Mouse (Mus musculus): ENCODE data around the gene Mitf. TPM values are rescaled to one million over a fixed set of nuclear protein-coding genes. Genes with fewer than 3 reads are reported as not detected.

The Mitf gene
- polyA plus RNA-seq, 1 experiment from 2014 or later: 3.7 TPM

GRCm38 (mm10) chr6:97951711-97952110 is 144.9 kb downstream of the Mitf start:
- Histone ChIP-seq H3K4me1 (ENCODE audit: insufficient read depth, low read depth, low read length) (no peaks in the 10 kb centered on the region), H3K36me3 (ENCODE audit: insufficient read depth, low read length) (no peaks in the 10 kb centered on the region), H3K27me3 (replicated peaks; ENCODE audit: insufficient read depth, low read length) (no peaks in the 10 kb centered on the region), H3K4me2 (replicated peaks; ENCODE audit: low read depth, low read length) (no peak overlapping the region), H3K9me3 (ENCODE audit: low read length) (no peaks in the 10 kb centered on the region), H3K27ac (ENCODE audit: low read length) (no peak overlapping the region), H3K4me3 (ENCODE audit: low read depth, low read length) (no peak overlapping the region), H3K9ac (replicated peaks; ENCODE audit: low read depth) (no peak overlapping the region)
- ATAC-seq (no peak), DNase-seq (ENCODE audit: low spot score) (no peak)
- 68% methylated on average over 1 of the region's 1 CpGs for WGBS
- TF ChIP-seq EP300 (IDR thresholded peaks at IDR 0.05): no peak
- no peak for TF ChIP-seq CTCF (IDR thresholded peaks at IDR 0.05)

GRCm38 (mm10) chr6:97952845-97953244 is 146.0 kb downstream of the Mitf start:
- Histone ChIP-seq H3K27ac (ENCODE audit: low read length) (no peak overlapping the region), H3K36me3 (ENCODE audit: insufficient read depth, low read length) (no peaks in the 10 kb centered on the region), H3K4me3 (ENCODE audit: low read depth, low read length) (no peak overlapping the region), H3K27me3 (replicated peaks; ENCODE audit: insufficient read depth, low read length) (no peaks in the 10 kb centered on the region), H3K4me2 (replicated peaks; ENCODE audit: low read depth, low read length) (no peak overlapping the region), H3K9me3 (ENCODE audit: low read length) (no peaks in the 10 kb centered on the region), H3K4me1 (ENCODE audit: insufficient read depth, low read depth, low read length) (no peaks in the 10 kb centered on the region), H3K9ac (replicated peaks; ENCODE audit: low read depth) (no peak overlapping the region)
- DNase-seq (ENCODE audit: low spot score) (peak; percentile 88), ATAC-seq (peak; percentile 94)
- TF ChIP-seq EP300 (IDR thresholded peaks at IDR 0.05) (peak; percentile 23), CTCF (IDR thresholded peaks at IDR 0.05) (no peak)
- 56% methylated on average over 8 of the region's 8 CpGs for WGBS

GRCm38 (mm10) chr6:97956121-97956520 is 149.3 kb downstream of the Mitf start:
- no peak for ATAC-seq

GRCm38 (mm10) chr6:97956636-97957035 is 149.8 kb downstream of the Mitf start:
- H3K27ac ChIP-seq (ENCODE audit: low read length): no peak overlapping the region
- no peak overlapping the region for H3K4me2 ChIP-seq (replicated peaks; ENCODE audit: low read depth, low read length)
- no peaks in the 10 kb centered on the region for H3K9me3 ChIP-seq (ENCODE audit: low read length)
- H3K4me1 ChIP-seq (ENCODE audit: insufficient read depth, low read depth, low read length): no peaks in the 10 kb centered on the region
- TF ChIP-seq EP300 (IDR thresholded peaks at IDR 0.05): no peak
- no peak for TF ChIP-seq CTCF (IDR thresholded peaks at IDR 0.05)
- H3K9ac ChIP-seq (replicated peaks; ENCODE audit: low read depth): no peak overlapping the region
- 68% methylated on average over 10 of the region's 10 CpGs for whole genome bisulfite sequencing
- H3K27me3 ChIP-seq (replicated peaks; ENCODE audit: insufficient read depth, low read length): no peaks in the 10 kb centered on the region
- DNase-seq (ENCODE audit: low spot score) (no peak), ATAC-seq (no peak)
- H3K4me3 ChIP-seq (ENCODE audit: low read depth, low read length): no peak overlapping the region
- H3K36me3 ChIP-seq (ENCODE audit: insufficient read depth, low read length): no peaks in the 10 kb centered on the region

More at GRCm38 (mm10) chr6:97956121-97956520, 149.3 kb downstream of the Mitf start:
- no peaks in the 10 kb centered on the region for H3K9me3 ChIP-seq (ENCODE audit: low read length)
- no peaks in the 10 kb centered on the region for H3K27me3 ChIP-seq (replicated peaks; ENCODE audit: insufficient read depth, low read length)
- H3K4me1 ChIP-seq (ENCODE audit: insufficient read depth, low read depth, low read length): no peaks in the 10 kb centered on the region
- TF ChIP-seq CTCF (IDR thresholded peaks at IDR 0.05) (no peak), EP300 (IDR thresholded peaks at IDR 0.05) (no peak)
- no peaks in the 10 kb centered on the region for H3K36me3 ChIP-seq (ENCODE audit: insufficient read depth, low read length)
- no peak overlapping the region for H3K9ac ChIP-seq (replicated peaks; ENCODE audit: low read depth)
- WGBS: 80% methylated on average over 6 of the region's 6 CpGs
- H3K4me3 ChIP-seq (ENCODE audit: low read depth, low read length): no peak overlapping the region
- no peak for DNase-seq (ENCODE audit: low spot score)
- H3K4me2 ChIP-seq (replicated peaks; ENCODE audit: low read depth, low read length): no peak overlapping the region
- no peak overlapping the region for H3K27ac ChIP-seq (ENCODE audit: low read length)

- ATAC-seq: no peak
- WGBS: 65% methylated on average over 4 of the region's 4 CpGs
- no peak overlapping the region for H3K27ac ChIP-seq (ENCODE audit: low read length)
Observed at GRCm38 (mm10) chr6:97958276-97958675, 151.4 kb downstream of the Mitf start.

GRCm38 (mm10) chr6:97961776-97962175 is 154.9 kb downstream of the Mitf start:
- TF ChIP-seq CTCF (IDR thresholded peaks at IDR 0.05) (no peak), EP300 (IDR thresholded peaks at IDR 0.05) (no peak)
- H3K27me3 ChIP-seq (replicated peaks; ENCODE audit: insufficient read depth, low read length): no peaks in the 10 kb centered on the region
- no peak overlapping the region for H3K4me3 ChIP-seq (ENCODE audit: low read depth, low read length)
- H3K4me2 ChIP-seq (replicated peaks; ENCODE audit: low read depth, low read length): no peak overlapping the region
- H3K4me1 ChIP-seq (ENCODE audit: insufficient read depth, low read depth, low read length): no peaks in the 10 kb centered on the region
- no peaks in the 10 kb centered on the region for H3K36me3 ChIP-seq (ENCODE audit: insufficient read depth, low read length)
- no peak overlapping the region for H3K9ac ChIP-seq (replicated peaks; ENCODE audit: low read depth)
- ATAC-seq: no peak
- H3K9me3 ChIP-seq (ENCODE audit: low read length): no peaks in the 10 kb centered on the region
- H3K27ac ChIP-seq (ENCODE audit: low read length): no peak overlapping the region
- no peak for DNase-seq (ENCODE audit: low spot score)
- 48% methylated on average over 2 of the region's 2 CpGs for WGBS

More at GRCm38 (mm10) chr6:97958276-97958675, 151.4 kb downstream of the Mitf start:
- H3K36me3 ChIP-seq (ENCODE audit: insufficient read depth, low read length): no peaks in the 10 kb centered on the region
- H3K27me3 ChIP-seq (replicated peaks; ENCODE audit: insufficient read depth, low read length): no peaks in the 10 kb centered on the region
- no peak overlapping the region for H3K4me3 ChIP-seq (ENCODE audit: low read depth, low read length)
- no peaks in the 10 kb centered on the region for H3K4me1 ChIP-seq (ENCODE audit: insufficient read depth, low read depth, low read length)
- H3K9me3 ChIP-seq (ENCODE audit: low read length): no peaks in the 10 kb centered on the region
- H3K4me2 ChIP-seq (replicated peaks; ENCODE audit: low read depth, low read length): no peak overlapping the region
- TF ChIP-seq EP300 (IDR thresholded peaks at IDR 0.05) (no peak), CTCF (IDR thresholded peaks at IDR 0.05) (no peak)
- no peak for DNase-seq (ENCODE audit: low spot score)
- H3K9ac ChIP-seq (replicated peaks; ENCODE audit: low read depth): no peak overlapping the region

- DNase-seq (ENCODE audit: low spot score): no peak
- ATAC-seq: no peak
- WGBS: 43% methylated on average over 1 of the region's 1 CpGs
Observed at GRCm38 (mm10) chr6:97962311-97962710, 155.5 kb downstream of the Mitf start.

More at GRCm38 (mm10) chr6:97962311-97962710, 155.5 kb downstream of the Mitf start:
- Histone ChIP-seq H3K4me1 (ENCODE audit: insufficient read depth, low read depth, low read length) (no peaks in the 10 kb centered on the region), H3K27ac (ENCODE audit: low read length) (no peak overlapping the region), H3K27me3 (replicated peaks; ENCODE audit: insufficient read depth, low read length) (no peaks in the 10 kb centered on the region), H3K9me3 (ENCODE audit: low read length) (no peaks in the 10 kb centered on the region), H3K4me2 (replicated peaks; ENCODE audit: low read depth, low read length) (no peak overlapping the region), H3K4me3 (ENCODE audit: low read depth, low read length) (no peak overlapping the region), H3K9ac (replicated peaks; ENCODE audit: low read depth) (no peak overlapping the region), H3K36me3 (ENCODE audit: insufficient read depth, low read length) (no peaks in the 10 kb centered on the region)
- TF ChIP-seq EP300 (IDR thresholded peaks at IDR 0.05): no peak
- no peak for TF ChIP-seq CTCF (IDR thresholded peaks at IDR 0.05)

Data from lung, postnatal 0 days (tissue).